7 mouse cellular contexts compared by ENCODE assay signal in the genomic region with DNA sequence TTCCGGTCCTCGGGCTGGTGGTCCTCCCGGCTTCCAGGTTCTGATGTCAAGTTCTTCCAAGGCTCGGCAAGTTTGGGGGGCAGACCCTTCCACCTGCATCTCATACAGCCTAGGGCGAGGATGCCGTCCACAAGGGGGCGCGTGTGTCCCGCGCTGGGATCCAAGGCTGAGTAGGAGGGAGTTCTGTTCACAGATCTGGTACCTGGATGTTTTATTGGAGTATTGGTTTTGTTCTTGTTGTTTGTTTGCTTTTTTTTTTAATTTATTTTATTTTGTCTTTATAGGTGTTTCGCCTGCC. TPM values are rescaled to one million over a fixed set of nuclear protein-coding genes. Genes with fewer than 3 reads are reported as not detected.
DNase-seq lines count a peak whose midpoint lies in the region; ATAC-seq lines count a peak whose summit lies in the region.

No protein-coding gene starts in this region.

- peak; percentile 83 to 94 for DNase-seq in adrenal gland, adult (ENCODE audit: inconsistent age in 2 of 2, low spot score in 1 of 2)
- DNase-seq in embryo, embryonic 10.5 days (ENCODE audit: low spot score) = peak; percentile 81
- DNase-seq in gastrocnemius, postnatal 36 days = peak; percentile 76 to 82
- peak; percentile 70 to 78 for DNase-seq in left cerebral cortex, postnatal 36 days (ENCODE audit: low spot score in 2 of 2)
- DNase-seq in midbrain, embryonic 11.5 days (ENCODE audit: low spot score, missing footprints) = peak; percentile 97
- peak; percentile 94 for DNase-seq in right cerebral cortex, postnatal 4 days

- no peak overlapping the region for H3K27ac ChIP-seq in intestine, embryonic 16.5 days (ENCODE audit: low read length)
- H3K27ac ChIP-seq in midbrain, embryonic 11.5 days (ENCODE audit: low read depth, low read length) = no peak overlapping the region

- H3K4me3 ChIP-seq in intestine, embryonic 16.5 days (ENCODE audit: low read length) = peak overlapping the region; percentile 32
- H3K4me3 ChIP-seq in midbrain, embryonic 11.5 days (ENCODE audit: low read depth, low read length) = no peak overlapping the region

- H3K9ac ChIP-seq in intestine, embryonic 16.5 days (ENCODE audit: low read depth, low read length) = no peak overlapping the region
- no peak overlapping the region for H3K9ac ChIP-seq in midbrain, embryonic 11.5 days (ENCODE audit: low read length)

- no peaks in the 10 kb centered on the region for H3K9me3 ChIP-seq in intestine, embryonic 16.5 days (ENCODE audit: control insufficient read depth, low read length)
- H3K9me3 ChIP-seq in midbrain, embryonic 11.5 days (ENCODE audit: control insufficient read depth, low read length) = no peaks in the 10 kb centered on the region

- H3K36me3 ChIP-seq in intestine, embryonic 16.5 days (ENCODE audit: control insufficient read depth, insufficient read depth, low read length) = no peaks in the 10 kb centered on the region
- H3K36me3 ChIP-seq in midbrain, embryonic 11.5 days (ENCODE audit: control insufficient read depth, insufficient read depth, low read length) = no peaks in the 10 kb centered on the region

- no peaks in the 10 kb centered on the region for H3K27me3 ChIP-seq in intestine, embryonic 16.5 days (replicated peaks; ENCODE audit: control insufficient read depth, insufficient read depth, low read length)
- no peaks in the 10 kb centered on the region for H3K27me3 ChIP-seq in midbrain, embryonic 11.5 days (ENCODE audit: control insufficient read depth, insufficient read depth, low read length)

- ATAC-seq in intestine, embryonic 16.5 days = peak; percentile 83
- peak; percentile 85 for ATAC-seq in midbrain, embryonic 11.5 days (ENCODE audit: low FRiP score)

- intact Hi-C loops in gastrocnemius, postnatal 36 days (cut with DNase I) = loop anchor here (5.0 kb wide), 2 partner anchors 71 to 241 kb away; no protein-coding TSS in a partner anchor
- intact Hi-C loops in left cerebral cortex, postnatal 36 days (cut with DNase I) = loop anchor here (1.0 to 5.0 kb wide), 2 partner anchors 70 to 236 kb away; no protein-coding TSS in a partner anchor

- peak overlapping the region; percentile 55 for H3K4me2 ChIP-seq in intestine, embryonic 16.5 days (ENCODE audit: low read depth, low read length)
- peak overlapping the region; percentile 29 for H3K4me2 ChIP-seq in midbrain, embryonic 11.5 days

- 2% methylated on average over 11 of the region's 11 CpGs for WGBS in intestine, embryonic 16.5 days
- WGBS in midbrain, embryonic 11.5 days = 1% methylated on average over 11 of the region's 11 CpGs

- H3K4me1 ChIP-seq in intestine, embryonic 16.5 days (ENCODE audit: control insufficient read depth, insufficient read depth, low read length) = peaks cover 2% of the 10 kb centered on the region; the same call in 1 of the 2 replicates
- no peaks in the 10 kb centered on the region for H3K4me1 ChIP-seq in midbrain, embryonic 11.5 days (ENCODE audit: control insufficient read depth, insufficient read depth, low read length)

RNA-seq across cellular contexts. Expression of a gene that starts 8.6 kb away (rescaled TPM):
- under 1 TPM in 1 of 2 experiments, not detected in 1; 0.41 TPM for total RNA-seq in gastrocnemius, postnatal 36 days (2021)
- polyA plus RNA-seq in intestine, embryonic 16.5 days (2015; fragmentation: Nextera tagmentation; extraction: Ambion mirVana) = 6.0 and 6.2 TPM in 2 replicates
- under 1 TPM; 0.25 to 0.41 TPM for total RNA-seq in left cerebral cortex, postnatal 36 days (2021)
- polyA plus RNA-seq in midbrain, embryonic 11.5 days (2014; fragmentation: Nextera tagmentation; extraction: Ambion mirVana) = 8.1 and 9.0 TPM in 2 replicates

RNA-seq across cellular contexts. Expression of a gene that starts 9.0 kb away (rescaled TPM):
- 1 to 10 TPM; 1.3 to 1.4 TPM for total RNA-seq in gastrocnemius, postnatal 36 days (2021)
- 20.3 and 22.6 TPM in 2 replicates for polyA plus RNA-seq in intestine, embryonic 16.5 days (2015; fragmentation: Nextera tagmentation; extraction: Ambion mirVana)
- 100 to 1,000 TPM; 620 to 748 TPM for total RNA-seq in left cerebral cortex, postnatal 36 days (2021)
- 167 and 171 TPM in 2 replicates for polyA plus RNA-seq in midbrain, embryonic 11.5 days (2014; fragmentation: Nextera tagmentation; extraction: Ambion mirVana)

RNA-seq across cellular contexts. Expression of a gene that starts 18.3 kb away (rescaled TPM):
- under 1 TPM; 0.43 to 0.54 TPM for total RNA-seq in gastrocnemius, postnatal 36 days (2021)
- 7.4 and 8.1 TPM in 2 replicates for polyA plus RNA-seq in intestine, embryonic 16.5 days (2015; fragmentation: Nextera tagmentation; extraction: Ambion mirVana)
- 1 to 10 TPM; 1.7 to 2.5 TPM for total RNA-seq in left cerebral cortex, postnatal 36 days (2021)
- polyA plus RNA-seq in midbrain, embryonic 11.5 days (2014; fragmentation: Nextera tagmentation; extraction: Ambion mirVana) = 2.2 and 2.7 TPM in 2 replicates

RNA-seq across cellular contexts. Expression of a gene that starts 36.9 kb away (rescaled TPM):
- 10 to 100 TPM; 34.1 to 48.5 TPM for total RNA-seq in gastrocnemius, postnatal 36 days (2021)
- polyA plus RNA-seq in intestine, embryonic 16.5 days (2015; fragmentation: Nextera tagmentation; extraction: Ambion mirVana) = 5.7 and 6.7 TPM in 2 replicates
- 100 to 1,000 TPM; 347 to 354 TPM for total RNA-seq in left cerebral cortex, postnatal 36 days (2021)
- 14.2 and 16.5 TPM in 2 replicates for polyA plus RNA-seq in midbrain, embryonic 11.5 days (2014; fragmentation: Nextera tagmentation; extraction: Ambion mirVana)

RNA-seq across cellular contexts. Expression of a gene that starts 37.7 kb away (rescaled TPM):
- total RNA-seq in gastrocnemius, postnatal 36 days (2021) = under 1 TPM; 0.51 to 0.57 TPM
- polyA plus RNA-seq in intestine, embryonic 16.5 days (2015; fragmentation: Nextera tagmentation; extraction: Ambion mirVana) = 113 TPM in 2 replicates
- total RNA-seq in left cerebral cortex, postnatal 36 days (2021) = 1 to 10 TPM in 1 of 2 experiments, under 1 TPM in 1; 0.32 to 1.3 TPM
- 0.80 and 1.2 TPM in 2 replicates for polyA plus RNA-seq in midbrain, embryonic 11.5 days (2014; fragmentation: Nextera tagmentation; extraction: Ambion mirVana)

Comparison
In these comparisons a context has a peak if more than half of its experiments do, and no peak if none do; other contexts are left out.
1. RNA of a gene that starts 9.0 kb away (total RNA-seq): 620 to 748 TPM in left cerebral cortex, postnatal 36 days; 1.3 to 1.4 TPM in gastrocnemius, postnatal 36 days; every median in the first group is over 100 times any median in the second.
2. Peak in every context shown above with its lines, with median percentiles within 50 percentile points of each other: DNase-seq.